Mouse (Mus musculus) lung, adult 2 months (tissue): ENCODE results near the gene Wnt6. TPM values are rescaled to one million over a fixed set of nuclear protein-coding genes. Genes with fewer than 3 reads are reported as not detected.
A peak's percentile ranks its signal among the peaks of the same experiment; 100 is the strongest.

Experiments
- DNase-seq: peaks from one replicate; pipeline ENCODE4 v3.0.0; 2022
- H3K4me1 ChIP-seq: fragments of 200-500 bp; 2 replicates; pipeline ENCODE4 v1.6.1; 2011; ENCODE audit warnings: low read length; ENCODE audit not compliant: control insufficient read depth, insufficient read depth
- H3K4me3 ChIP-seq: fragments of 200-500 bp; replicated peaks from 2 replicates; pipeline ENCODE3; 2011; ENCODE audit warnings: low read depth, mild to moderate bottlenecking, control low read depth, low read length; ENCODE audit errors: extremely low read depth
- CTCF ChIP-seq: fragments of 200-500 bp; IDR thresholded peaks from 2 replicates; pipeline ENCODE4 v1.5.1; 2011; ENCODE audit warnings: mild to moderate bottlenecking, low read length, control low read depth; ENCODE audit not compliant: insufficient read depth
- POLR2A ChIP-seq: fragments of 200-500 bp; IDR thresholded peaks from 2 replicates; pipeline ENCODE4 v1.6.1; 2011; ENCODE audit warnings: low read depth, mild to moderate bottlenecking, control low read depth, low read length, borderline replicate concordance; ENCODE audit errors: extremely low read depth
- WGBS: fragments of 180-500 bp; shearing (Covaris S2); methylation state at CpG from one replicate; pipeline ENCODE4 v1.1.7; 2018; 5-methylcytosine and 5-hydroxymethylcytosine counted together
- polyA plus RNA-seq: library from polyadenylated mRNA; depleted of rRNA; stranded (reverse); fragments of >200 nt; gene quantifications from 2 replicates; pipeline ENCODE4 v1.2.3, GENCODE M21; 2012

Wnt6 gene
- polyA plus RNA-seq, 1 experiment: 0.65 TPM

- DNase-seq: no peak
- TF ChIP-seq POLR2A (no peak), CTCF (no peak)
- 1% methylated on average over 25 of the region's 26 CpGs for WGBS
- peaks cover 15% of the 10 kb centered on the region; the same call in 1 of the 2 replicates for H3K4me1 ChIP-seq
- H3K4me3 ChIP-seq: no peak overlapping the region
These were observed 236 bp upstream of the Wnt6 start for GRCm38 (mm10) chr1:74771467-74771844.

GRCm38 (mm10) chr1:74771931-74772620 lies 384 bp downstream of the Wnt6 start:
- DNase-seq: no peak
- TF ChIP-seq CTCF (no peak), POLR2A (no peak)
- Histone ChIP-seq H3K4me1 (peaks cover 15% of the 10 kb centered on the region; the same call in 1 of the 2 replicates), H3K4me3 (peak overlapping the region; percentile 32)
- 1% methylated on average over 47 of the region's 51 CpGs for WGBS

GRCm38 (mm10) chr1:74773136-74773535 lies 1.4 kb downstream of the Wnt6 start:
- no peak overlapping the region for H3K4me3 ChIP-seq
- H3K4me1 ChIP-seq: peaks cover 15% of the 10 kb centered on the region; the same call in 1 of the 2 replicates
- peak; percentile 73 for DNase-seq
- TF ChIP-seq POLR2A (no peak), CTCF (no peak)
- under 1% methylated on average over 15 of the region's 15 CpGs for WGBS

GRCm38 (mm10) chr1:74774062-74774461 lies 2.4 kb downstream of the Wnt6 start:
- no peak for DNase-seq
- 40% methylated on average over 7 of the region's 7 CpGs for WGBS
- no peak overlapping the region for H3K4me3 ChIP-seq
- TF ChIP-seq POLR2A: no peak
- TF ChIP-seq CTCF: no peak
- H3K4me1 ChIP-seq: peaks cover 15% of the 10 kb centered on the region; the same call in 1 of the 2 replicates

GRCm38 (mm10) chr1:74775816-74776215 lies 4.1 kb downstream of the Wnt6 start:
- no peak for DNase-seq
- WGBS: 28% methylated on average over 5 of the region's 5 CpGs
- Histone ChIP-seq H3K4me3 (no peak overlapping the region), H3K4me1 (peaks cover 15% of the 10 kb centered on the region; the same call in 1 of the 2 replicates)
- TF ChIP-seq CTCF: no peak
- no peak for TF ChIP-seq POLR2A

GRCm38 (mm10) chr1:74778934-74779486 lies 7.3 kb downstream of the Wnt6 start:
- TF ChIP-seq POLR2A (no peak), CTCF (no peak)
- Histone ChIP-seq H3K4me3 (no peak overlapping the region), H3K4me1 (peaks cover 2% of the 10 kb centered on the region; the same call in 1 of the 2 replicates)
- no peak for DNase-seq
- WGBS: 46% methylated on average over 3 of the region's 3 CpGs

GRCm38 (mm10) chr1:74782045-74782444 lies 10.4 kb downstream of the Wnt6 start:
- Histone ChIP-seq H3K4me3 (no peak overlapping the region), H3K4me1 (peaks cover 7% of the 10 kb centered on the region; the same call in 1 of the 2 replicates)
- 15% methylated on average over 14 of the region's 14 CpGs for WGBS
- DNase-seq: no peak
- TF ChIP-seq POLR2A (no peak), CTCF (no peak)

GRCm38 (mm10) chr1:74783554-74783953 lies 11.9 kb downstream of the Wnt6 start:
- DNase-seq: no peak
- WGBS: 12% methylated on average over 13 of the region's 13 CpGs
- TF ChIP-seq CTCF (no peak), POLR2A (no peak)
- no peak overlapping the region for H3K4me3 ChIP-seq
- H3K4me1 ChIP-seq: peaks cover 7% of the 10 kb centered on the region; the same call in 1 of the 2 replicates

GRCm38 (mm10) chr1:74784041-74784759 lies 12.5 kb downstream of the Wnt6 start:
- Histone ChIP-seq H3K4me1 (peaks cover 7% of the 10 kb centered on the region; the same call in 1 of the 2 replicates), H3K4me3 (peak overlapping the region; percentile 43)
- peak; percentile 43 for DNase-seq
- 0 out of 2 replicates have a peak, but pooled peaks have one; percentile 21 for TF ChIP-seq CTCF
- TF ChIP-seq POLR2A: no peak
- WGBS: 2% methylated on average over 67 of the region's 67 CpGs
